Mouse (Mus musculus) frontal cortex, adult (tissue): ENCODE data around the gene Chmp2b.

ENCODE experiments used
- ATAC-seq: cut with Nextera tagmentation; 2 replicates; pipeline ENCODE4 v1.9.2; 2017; ENCODE audit warnings: mild to moderate bottlenecking, moderate library complexity, mixed read lengths; ENCODE audit not compliant: low TSS enrichment

Gene Chmp2b

GRCm38 (mm10) chr16:65526695-65527094, 35.8 kb downstream of the Chmp2b start:
- ATAC-seq: no peak

DNA sequence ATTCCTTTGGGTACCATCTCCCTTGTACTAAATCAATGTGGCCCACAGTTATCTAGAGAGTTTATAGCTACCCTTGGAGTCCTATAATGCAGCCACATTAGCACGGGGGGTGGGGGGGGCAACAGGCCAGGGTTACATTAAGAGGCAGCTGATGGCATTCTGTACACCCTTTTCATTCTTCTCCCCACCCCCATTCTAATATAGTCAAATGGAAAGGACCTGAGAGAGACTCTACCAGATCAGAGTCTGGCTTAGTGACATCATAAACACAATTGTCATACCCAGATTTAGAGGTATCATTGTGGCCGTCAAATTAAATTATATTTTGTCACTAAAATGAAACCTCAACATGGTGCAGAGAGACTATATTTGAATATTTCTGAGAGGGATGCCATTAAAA, 36.5 kb downstream of the Chmp2b start:
- no peak for ATAC-seq

DNA sequence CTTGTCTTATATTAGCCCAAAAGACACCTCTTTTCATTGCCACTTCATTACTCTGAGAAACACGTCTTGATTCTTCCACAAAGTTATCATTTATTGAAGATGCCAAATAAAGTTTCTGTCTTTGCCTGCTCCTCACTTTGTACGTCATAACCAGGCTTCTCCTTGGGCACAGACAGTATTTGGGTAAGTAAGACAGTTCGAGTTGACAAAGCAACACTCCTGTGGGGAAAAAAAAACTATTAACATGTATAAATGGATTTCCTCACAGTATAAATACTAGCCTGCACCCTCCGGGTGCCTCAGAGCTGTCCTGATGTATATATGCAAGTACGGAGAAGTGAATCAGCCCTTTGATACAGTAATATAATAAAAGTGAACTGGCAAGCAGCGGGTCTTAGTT, 42.3 kb downstream of the Chmp2b start, which contains the start of gene Pou1f1:
Pou1f1 (plus strand) TSS at position 301 of the 400 bp plus-strand sequence.
- no peak for ATAC-seq

DNA sequence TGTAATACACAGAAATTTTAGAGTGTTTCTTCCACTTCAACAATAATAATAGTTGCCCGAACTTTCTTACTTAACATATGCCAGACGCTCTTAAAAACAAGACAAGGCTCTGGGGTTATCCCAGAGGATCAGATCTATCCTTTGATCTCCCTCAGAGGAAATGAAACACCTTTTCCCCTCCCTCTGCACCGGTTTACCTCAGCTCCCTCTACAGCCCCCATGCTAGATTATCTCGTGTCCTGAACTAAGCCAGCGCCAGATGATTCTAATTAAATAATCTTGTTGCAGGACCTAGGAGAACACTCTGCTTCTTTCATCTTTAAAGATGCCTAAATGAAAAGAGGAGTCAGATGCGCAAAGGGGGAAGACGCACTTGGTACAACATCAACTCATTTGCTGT, 48.3 kb downstream of the Chmp2b start:
- no peak for ATAC-seq

- peak; percentile 94 for ATAC-seq
These were observed 65.5 kb downstream of the Chmp2b start for GRCm38 (mm10) chr16:65497049-65497448.

- no peak for ATAC-seq
These were observed 66.5 kb downstream of the Chmp2b start for GRCm38 (mm10) chr16:65496030-65496429.
